In the genomic region with DNA sequence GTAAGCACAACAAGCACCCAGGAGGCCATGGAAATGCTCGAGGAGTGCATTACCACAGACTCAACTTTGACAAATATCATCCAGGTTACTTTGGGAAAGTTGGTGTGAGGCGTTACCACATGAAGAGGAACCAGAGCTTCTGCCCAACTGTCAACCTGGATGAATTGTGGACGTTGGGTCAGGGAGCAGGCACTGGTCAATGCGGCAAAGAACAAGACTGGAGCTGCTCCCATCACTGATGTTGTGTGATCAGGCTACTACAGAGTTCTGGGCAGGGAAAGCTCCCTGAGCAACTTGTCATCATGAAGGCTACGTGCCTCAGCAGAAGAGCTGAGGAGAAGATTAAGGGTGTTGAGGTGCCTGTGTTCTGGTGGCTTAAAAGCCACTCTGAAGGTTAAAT, we compare ENCODE assay signal across 28 mouse cellular contexts.
"Had no signal": no experiment of that assay in that cellular context is flagged by ENCODE, and none has a peak within 500 bp of the region (broad histone marks: within the 10 kb centered on the region; RNA-seq: fewer than 3 reads in every experiment).

No protein-coding gene starts in this region.

- DNase-seq: cerebellum, adult 2 months; cerebellum, adult 8-10 months; cerebellum, adult 9-10 months; cerebellum, adult 9-11 months; cerebellum, postnatal 10 days; cerebellum, postnatal 14 days; cerebellum, postnatal 25 days; cerebellum, postnatal 36 days; embryo, embryonic 11 days; forebrain, postnatal 0 days; gastrocnemius, adult 2 months; gastrocnemius, postnatal 10 days; gastrocnemius, postnatal 14 days; gastrocnemius, postnatal 25 days; gastrocnemius, postnatal 36 days; heart, adult 18-20 months; heart, adult 2 months had no signal

- H3K4me3 ChIP-seq: embryonic facial prominence, embryonic 10.5 days; embryonic facial prominence, embryonic 12.5 days; embryonic facial prominence, embryonic 13.5 days; embryonic facial prominence, embryonic 15.5 days; erythroblast, embryonic 14.5 days; forebrain, embryonic 10.5 days; forebrain, embryonic 12.5 days; forebrain, embryonic 13.5 days; forebrain, embryonic 15.5 days; gastrocnemius, adult 2 months; heart, adult 2 months had no signal

- ATAC-seq: forebrain, embryonic 13.5 days; forebrain, embryonic 14.5 days; forebrain, embryonic 15.5 days; forebrain, embryonic 16.5 days; forebrain, postnatal 0 days had no signal

- H3K27ac ChIP-seq: embryonic facial prominence, embryonic 10.5 days; embryonic facial prominence, embryonic 12.5 days; embryonic facial prominence, embryonic 13.5 days; embryonic facial prominence, embryonic 15.5 days; forebrain, embryonic 10.5 days; forebrain, embryonic 12.5 days; forebrain, embryonic 13.5 days; forebrain, embryonic 15.5 days; gastrocnemius, adult 2 months; heart, adult 2 months had no signal

- H3K9me3 ChIP-seq: embryonic facial prominence, embryonic 10.5 days; embryonic facial prominence, embryonic 12.5 days; embryonic facial prominence, embryonic 13.5 days; embryonic facial prominence, embryonic 15.5 days; forebrain, embryonic 10.5 days; forebrain, embryonic 12.5 days; forebrain, embryonic 13.5 days; forebrain, embryonic 15.5 days had no signal

- H3K27me3 ChIP-seq: embryonic facial prominence, embryonic 12.5 days; embryonic facial prominence, embryonic 13.5 days; embryonic facial prominence, embryonic 15.5 days; forebrain, embryonic 12.5 days; forebrain, embryonic 13.5 days; forebrain, embryonic 15.5 days had no signal

- H3K9ac ChIP-seq: embryonic facial prominence, embryonic 12.5 days; embryonic facial prominence, embryonic 13.5 days; embryonic facial prominence, embryonic 15.5 days; forebrain, embryonic 12.5 days; forebrain, embryonic 13.5 days; forebrain, embryonic 15.5 days; forebrain, postnatal 0 days had no signal

- H3K36me3 ChIP-seq: embryonic facial prominence, embryonic 13.5 days; embryonic facial prominence, embryonic 15.5 days; forebrain, embryonic 12.5 days; forebrain, embryonic 15.5 days had no signal

- H3K4me2 ChIP-seq: embryonic facial prominence, embryonic 12.5 days; embryonic facial prominence, embryonic 13.5 days; embryonic facial prominence, embryonic 15.5 days; forebrain, embryonic 12.5 days; forebrain, embryonic 13.5 days; forebrain, embryonic 15.5 days had no signal
